Mouse (Mus musculus) liver, adult 2 months (tissue): ENCODE data around the gene Actr2. TPM values are rescaled to one million over a fixed set of nuclear protein-coding genes. Genes with fewer than 3 reads are reported as not detected.
A peak's percentile ranks its signal among the peaks of the same experiment; 100 is the strongest.
"Not testable (repeated sequence)": the region's sequence is repeated elsewhere in the genome, so short reads cannot be mapped to it uniquely, and the experiment has no call there.

ENCODE experiments used
- DNase-seq: peaks from one replicate; pipeline ENCODE4 v3.0.0-alpha.2; 2011; ENCODE audit warnings: low read depth, low spot score; ENCODE audit errors: extremely low read depth
- H3K27ac ChIP-seq: fragments of 200-500 bp; replicated peaks from 2 replicates; pipeline ENCODE4 v1.5.1; 2012; ENCODE audit warnings: low read depth, mild to moderate bottlenecking, control low read depth, inconsistent platforms, low read length; ENCODE audit not compliant: insufficient read depth
- H3K27me3 ChIP-seq: fragments of 200-500 bp; 2 replicates; pipeline ENCODE4 v1.6.1; 2012; ENCODE audit warnings: mild to moderate bottlenecking, moderate library complexity, low read length, inconsistent platforms; ENCODE audit not compliant: control insufficient read depth, insufficient read depth
- H3K36me3 ChIP-seq: fragments of 200-500 bp; 2 replicates; pipeline ENCODE4 v1.6.1; 2012; ENCODE audit warnings: low read length, inconsistent platforms; ENCODE audit not compliant: control insufficient read depth, insufficient read depth
- H3K4me1 ChIP-seq: fragments of 200-500 bp; 2 replicates; pipeline ENCODE4 v1.6.1; 2011; ENCODE audit warnings: low read length; ENCODE audit not compliant: control insufficient read depth, insufficient read depth
- H3K4me3 ChIP-seq: fragments of 200-500 bp; 2 replicates; pipeline ENCODE4 v1.5.1; 2011; ENCODE audit warnings: low read depth, mild to moderate bottlenecking, control low read depth, low read length, moderate library complexity; ENCODE audit not compliant: insufficient read depth
- H3K79me2 ChIP-seq: fragments of 200-500 bp; 2 replicates; pipeline ENCODE4 v1.6.1; 2012; ENCODE audit warnings: inconsistent platforms, mild to moderate bottlenecking, low read length, moderate library complexity; ENCODE audit not compliant: control insufficient read depth, insufficient read depth
- H3K9ac ChIP-seq: fragments of 200-500 bp; 2 replicates; pipeline ENCODE4 v1.6.1; 2012; ENCODE audit warnings: low read depth, mild to moderate bottlenecking, control low read depth, inconsistent platforms, low read length
- CTCF ChIP-seq: fragments of 200-500 bp; IDR thresholded peaks from 2 replicates; pipeline ENCODE4 v1.5.1; 2011; ENCODE audit warnings: low read depth, low read length, control low read depth
- POLR2A ChIP-seq: fragments of 200-500 bp; IDR thresholded peaks from 2 replicates; pipeline ENCODE4 v1.6.1; 2011; ENCODE audit warnings: low read length, control low read depth; ENCODE audit not compliant: insufficient read depth; ENCODE audit errors: extremely low read depth
- WGBS: fragments of 180-500 bp; shearing (Covaris S2); methylation state at CpG from one replicate; pipeline ENCODE4 v1.1.7; 2018; 5-methylcytosine and 5-hydroxymethylcytosine counted together
- polyA plus RNA-seq: library from polyadenylated mRNA; depleted of rRNA; stranded (reverse); fragments of >200 nt; gene quantifications from 2 replicates; pipeline ENCODE4 v1.2.3, GENCODE M21; 2012
- total RNA-seq: library from RNA; depleted of rRNA; stranded (reverse); fragments of >200 nt; gene quantifications from 2 replicates; pipeline ENCODE4 v1.2.3, GENCODE M21; 2014

Gene Actr2
- total and polyA plus RNA-seq, 2 experiments, result 16.6 to 67.3 TPM

- H3K27me3 ChIP-seq, result no peaks in the 10 kb centered on the region
- no peaks in the 10 kb centered on the region for H3K36me3 ChIP-seq
- no peak overlapping the region for H3K27ac ChIP-seq
- no peaks in the 10 kb centered on the region for H3K4me1 ChIP-seq
- no peak overlapping the region for H3K4me3 ChIP-seq
- WGBS, result 93% methylated on average over 7 of the region's 7 CpGs
- no peak overlapping the region for H3K9ac ChIP-seq
- no peaks in the 10 kb centered on the region for H3K79me2 ChIP-seq
- TF ChIP-seq CTCF (no peak), POLR2A (no peak)
- no peak for DNase-seq
These were observed 76.7 kb downstream of the Actr2 start for GRCm38 (mm10) chr11:20035972-20036371.

DNA sequence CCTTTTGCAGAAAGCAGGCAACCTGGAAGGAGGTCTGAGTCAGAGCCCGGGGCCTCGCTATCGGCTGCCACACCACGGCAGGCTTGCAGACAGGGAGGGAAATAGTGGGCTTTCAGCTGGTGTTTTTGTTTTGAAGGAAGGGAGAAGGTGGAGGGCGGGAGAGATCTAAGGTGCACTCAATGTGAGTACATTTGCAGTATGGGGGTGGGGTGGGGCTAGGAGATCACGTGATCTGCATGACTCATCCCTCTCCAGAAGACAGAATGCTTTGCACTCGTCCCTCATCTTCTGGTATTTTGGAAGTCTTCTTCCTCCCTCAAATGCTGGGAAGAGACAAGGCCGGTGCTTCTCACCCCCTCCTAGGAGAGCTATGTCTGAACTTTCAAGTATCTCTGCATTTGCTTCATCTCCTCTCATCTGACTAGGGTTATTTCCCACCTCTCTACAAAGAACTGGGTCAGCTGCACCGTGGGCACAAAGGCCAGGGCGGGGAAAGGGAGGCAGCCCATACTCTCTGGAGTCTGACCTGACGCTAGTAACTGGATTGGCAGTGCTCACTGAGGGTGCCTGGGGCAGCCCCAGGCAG, 77.3 kb downstream of the Actr2 start:
- H3K4me1 ChIP-seq, result no peaks in the 10 kb centered on the region
- WGBS, result 72% methylated on average over 11 of the region's 11 CpGs
- H3K27me3 ChIP-seq, result no peaks in the 10 kb centered on the region
- no peak overlapping the region for H3K27ac ChIP-seq
- no peaks in the 10 kb centered on the region for H3K79me2 ChIP-seq
- H3K9ac ChIP-seq, result no peak overlapping the region
- no peaks in the 10 kb centered on the region for H3K36me3 ChIP-seq
- no peak for TF ChIP-seq POLR2A
- no peak for DNase-seq
- no peak overlapping the region for H3K4me3 ChIP-seq

- Histone ChIP-seq H3K79me2 (no peaks in the 10 kb centered on the region), H3K4me1 (no peaks in the 10 kb centered on the region), H3K27ac (no peak overlapping the region), H3K27me3 (no peaks in the 10 kb centered on the region), H3K4me3 (no peak overlapping the region), H3K9ac (no peak overlapping the region), H3K36me3 (no peaks in the 10 kb centered on the region)
- TF ChIP-seq POLR2A (no peak), CTCF (no peak)
- no peak for DNase-seq
- 79% methylated on average over 14 of the region's 14 CpGs for WGBS
These were observed 78.3 kb downstream of the Actr2 start for GRCm38 (mm10) chr11:20034337-20034947.

DNA sequence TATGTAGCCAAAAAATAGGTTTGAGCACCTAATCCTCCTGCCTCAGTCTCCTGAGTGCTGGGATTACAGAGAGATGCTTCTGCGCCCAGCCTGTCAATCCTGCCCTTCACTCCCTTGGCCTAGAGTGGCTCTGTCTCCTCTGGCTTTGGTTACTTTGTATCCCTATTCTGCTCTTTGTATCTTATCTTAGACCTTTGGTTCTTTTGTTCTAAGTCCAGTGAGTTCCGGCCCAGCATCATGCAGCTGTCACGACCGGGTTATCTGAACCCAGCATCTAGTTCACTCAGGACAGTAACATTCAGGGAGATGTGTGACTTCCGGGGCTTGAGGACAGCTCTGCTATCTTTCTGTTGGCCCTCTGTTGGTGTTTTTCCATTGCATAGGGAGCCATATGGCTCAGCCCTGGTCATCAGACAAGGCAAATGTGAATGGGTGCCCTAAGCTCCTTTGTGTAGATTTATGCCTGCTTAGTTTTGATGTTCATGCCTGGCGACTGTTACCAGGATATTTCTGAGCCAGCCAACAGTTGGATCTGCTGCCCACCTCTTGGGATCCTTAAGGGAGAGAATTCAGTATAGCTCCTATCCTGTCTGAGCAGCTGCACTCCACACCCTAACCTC, 79.1 kb downstream of the Actr2 start:
- no peaks in the 10 kb centered on the region for H3K4me1 ChIP-seq
- no peaks in the 10 kb centered on the region for H3K36me3 ChIP-seq
- H3K27me3 ChIP-seq, result no peaks in the 10 kb centered on the region
- TF ChIP-seq CTCF (no peak), POLR2A (no peak)
- no peak for DNase-seq
- H3K4me3 ChIP-seq, result no peak overlapping the region
- no peak overlapping the region for H3K27ac ChIP-seq
- H3K79me2 ChIP-seq, result no peaks in the 10 kb centered on the region
- WGBS, result 55% methylated on average over 6 of the region's 6 CpGs
- no peak overlapping the region for H3K9ac ChIP-seq

DNA sequence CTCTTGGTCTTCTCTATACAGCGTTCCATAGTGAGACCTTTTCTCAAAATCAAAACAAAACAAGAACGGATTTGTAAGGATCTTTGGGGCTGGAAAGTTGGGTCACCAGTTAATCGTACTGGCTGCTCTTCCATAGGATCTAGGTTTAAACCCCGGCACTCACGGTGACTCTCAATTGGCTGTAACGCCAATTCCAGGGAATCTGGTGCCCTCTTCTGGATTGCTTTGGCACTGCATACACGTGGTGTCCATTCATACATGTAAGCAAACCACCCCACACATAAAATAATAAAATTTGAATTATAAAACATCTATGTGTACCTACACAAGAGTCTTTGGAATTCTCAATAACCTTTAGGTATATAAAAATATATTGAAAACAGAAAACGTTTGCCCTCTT, 81.2 kb downstream of the Actr2 start:
- Histone ChIP-seq H3K27me3 (no peaks in the 10 kb centered on the region), H3K9ac (no peak overlapping the region), H3K4me3 (no peak overlapping the region), H3K4me1 (no peaks in the 10 kb centered on the region), H3K27ac (no peak overlapping the region), H3K36me3 (no peaks in the 10 kb centered on the region), H3K79me2 (no peaks in the 10 kb centered on the region)
- DNase-seq, result peak; percentile 46
- TF ChIP-seq CTCF, result peak; percentile 59
- no peak for TF ChIP-seq POLR2A
- 37% methylated on average over 8 of the region's 8 CpGs for WGBS

- not testable (repeated sequence) for H3K79me2 ChIP-seq, DNase-seq, H3K36me3 ChIP-seq, H3K27ac ChIP-seq, H3K9ac ChIP-seq, H3K4me1 ChIP-seq, H3K27me3 ChIP-seq, H3K4me3 ChIP-seq
- 97% methylated on average over 5 of the region's 5 CpGs for WGBS
These were observed 81.7 kb downstream of the Actr2 start for GRCm38 (mm10) chr11:20030973-20031372.
